Mouse (Mus musculus): ENCODE measurements around the gene Macrod1.

Macrod1 gene

GRCm38 (mm10) chr19:7111710-7112109 lies 55.1 kb downstream of the Macrod1 start:
- no peak for DNase-seq (ENCODE audit: low read depth, low spot score)

GRCm38 (mm10) chr19:7112628-7113027 lies 56.0 kb downstream of the Macrod1 start:
- DNase-seq (ENCODE audit: low read depth, low spot score) = no peak

DNA sequence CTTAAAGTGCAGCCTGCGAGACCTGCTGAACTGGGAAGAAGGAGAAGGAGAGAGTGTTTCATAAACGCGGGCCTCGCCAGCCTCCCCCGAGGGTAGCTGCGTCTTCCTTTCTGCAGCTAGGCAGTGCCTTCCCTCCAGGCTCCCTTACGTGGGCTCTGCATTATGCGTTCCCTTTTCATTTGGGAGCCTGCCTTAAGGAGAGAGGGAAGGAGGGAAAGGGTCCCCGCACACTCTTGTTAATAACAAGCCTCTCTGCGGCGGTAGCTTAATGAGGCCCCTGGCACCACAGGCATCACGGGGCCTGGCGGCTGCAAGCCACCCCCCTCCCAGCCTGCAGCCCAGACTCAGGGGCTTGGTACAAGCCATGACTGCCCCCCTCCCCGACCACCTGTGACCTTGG lies 57.0 kb downstream of the Macrod1 start:
- DNase-seq (ENCODE audit: low read depth, low spot score) = peak; percentile 63

- DNase-seq (ENCODE audit: low read depth, low spot score) = no peak
These were observed 59.6 kb downstream of the Macrod1 start for GRCm38 (mm10) chr19:7116038-7116731.

DNA sequence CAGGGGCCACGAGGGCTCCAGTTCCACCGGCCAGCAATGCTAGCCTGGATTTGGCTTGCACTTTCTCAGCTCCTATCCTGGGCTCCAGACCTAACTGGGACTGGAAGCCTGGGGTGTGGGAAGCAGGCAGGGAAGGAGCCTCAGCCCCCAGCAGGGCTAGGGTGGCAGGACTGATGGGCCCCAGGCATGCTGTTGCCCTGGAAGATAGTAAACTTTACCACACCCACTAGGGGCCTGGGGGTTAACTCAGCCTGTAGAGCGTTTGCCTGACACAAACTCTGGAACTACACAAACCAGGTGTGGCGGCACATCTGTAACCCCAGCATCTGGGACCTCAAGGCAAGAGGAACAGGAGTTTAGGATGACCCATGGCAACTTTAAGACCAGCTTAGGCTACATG lies 60.5 kb downstream of the Macrod1 start:
- no peak for DNase-seq (ENCODE audit: low read depth, low spot score)

- DNase-seq (ENCODE audit: low read depth, low spot score) = no peak
These were observed 61.2 kb downstream of the Macrod1 start for GRCm38 (mm10) chr19:7117653-7118307.

GRCm38 (mm10) chr19:7121252-7121651 lies 64.6 kb downstream of the Macrod1 start:
- peak; percentile 74 for DNase-seq (ENCODE audit: low read depth, low spot score)

DNA sequence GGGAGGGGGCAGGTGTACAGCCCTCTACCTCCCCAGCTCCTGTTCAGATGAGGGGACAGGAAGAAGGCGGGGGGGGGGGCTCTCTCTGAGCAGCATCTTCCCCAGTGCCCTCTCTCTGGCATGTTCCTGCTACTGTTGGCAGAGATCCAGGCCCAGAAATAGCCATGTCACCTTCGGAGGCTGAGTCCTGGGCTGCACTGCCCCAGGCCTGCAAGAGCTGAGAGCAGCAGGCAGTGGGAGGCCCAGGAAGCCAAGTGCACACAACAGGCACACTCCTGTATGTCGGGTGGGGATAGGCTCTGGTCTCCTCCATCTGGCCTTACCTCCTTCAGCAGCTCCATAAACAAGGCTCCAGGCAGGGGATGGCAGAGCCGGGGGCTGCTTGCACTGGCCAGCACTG lies 65.7 kb downstream of the Macrod1 start:
- DNase-seq (ENCODE audit: low read depth, low spot score) = peak; percentile 63

GRCm38 (mm10) chr19:7122698-7123306 lies 66.2 kb downstream of the Macrod1 start:
- no peak for DNase-seq (ENCODE audit: low read depth, low spot score)

GRCm38 (mm10) chr19:7125526-7126156 lies 69.0 kb downstream of the Macrod1 start:
- no peak for DNase-seq (ENCODE audit: low read depth, low spot score)

DNA sequence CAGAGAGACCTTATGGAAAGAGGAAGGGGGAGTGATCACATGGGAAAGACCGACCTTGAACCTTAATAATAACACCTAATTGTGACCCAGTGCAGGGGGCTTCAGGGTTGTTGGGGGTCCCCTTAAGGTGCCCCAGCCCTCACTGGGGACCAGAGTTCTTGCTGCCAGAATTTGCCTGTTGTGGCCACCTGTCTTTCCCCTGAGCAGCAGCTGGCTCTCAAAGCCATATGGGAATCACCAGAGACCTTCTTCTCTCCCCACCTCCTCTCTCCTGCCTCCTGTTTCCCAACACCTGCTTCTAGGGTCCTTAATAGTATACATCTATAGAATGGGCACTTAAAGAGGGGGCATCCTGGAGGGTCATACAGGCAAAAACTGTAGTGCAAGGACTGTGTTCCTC lies 69.6 kb downstream of the Macrod1 start:
- no peak for DNase-seq (ENCODE audit: low read depth, low spot score)

DNA sequence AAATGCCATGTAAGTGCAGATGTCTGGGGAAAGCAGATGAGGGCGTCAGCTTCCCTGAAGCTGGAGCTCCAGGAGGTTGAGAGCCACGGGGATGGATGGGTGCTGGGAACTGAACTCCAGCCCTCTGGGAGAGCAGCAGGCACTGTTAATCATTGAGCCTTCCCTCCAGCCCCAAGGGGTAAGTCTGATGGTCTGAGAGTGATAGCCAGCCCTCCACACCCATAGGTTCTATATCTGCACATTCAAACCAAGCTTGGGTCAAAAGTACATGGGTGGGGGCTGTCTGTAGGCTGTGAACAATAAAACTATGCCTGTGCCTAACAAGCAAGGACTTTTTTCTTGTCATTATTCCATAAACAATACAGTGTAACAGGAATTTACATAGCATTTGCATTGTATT lies 70.3 kb downstream of the Macrod1 start:
- no peak for DNase-seq (ENCODE audit: low read depth, low spot score)

DNA sequence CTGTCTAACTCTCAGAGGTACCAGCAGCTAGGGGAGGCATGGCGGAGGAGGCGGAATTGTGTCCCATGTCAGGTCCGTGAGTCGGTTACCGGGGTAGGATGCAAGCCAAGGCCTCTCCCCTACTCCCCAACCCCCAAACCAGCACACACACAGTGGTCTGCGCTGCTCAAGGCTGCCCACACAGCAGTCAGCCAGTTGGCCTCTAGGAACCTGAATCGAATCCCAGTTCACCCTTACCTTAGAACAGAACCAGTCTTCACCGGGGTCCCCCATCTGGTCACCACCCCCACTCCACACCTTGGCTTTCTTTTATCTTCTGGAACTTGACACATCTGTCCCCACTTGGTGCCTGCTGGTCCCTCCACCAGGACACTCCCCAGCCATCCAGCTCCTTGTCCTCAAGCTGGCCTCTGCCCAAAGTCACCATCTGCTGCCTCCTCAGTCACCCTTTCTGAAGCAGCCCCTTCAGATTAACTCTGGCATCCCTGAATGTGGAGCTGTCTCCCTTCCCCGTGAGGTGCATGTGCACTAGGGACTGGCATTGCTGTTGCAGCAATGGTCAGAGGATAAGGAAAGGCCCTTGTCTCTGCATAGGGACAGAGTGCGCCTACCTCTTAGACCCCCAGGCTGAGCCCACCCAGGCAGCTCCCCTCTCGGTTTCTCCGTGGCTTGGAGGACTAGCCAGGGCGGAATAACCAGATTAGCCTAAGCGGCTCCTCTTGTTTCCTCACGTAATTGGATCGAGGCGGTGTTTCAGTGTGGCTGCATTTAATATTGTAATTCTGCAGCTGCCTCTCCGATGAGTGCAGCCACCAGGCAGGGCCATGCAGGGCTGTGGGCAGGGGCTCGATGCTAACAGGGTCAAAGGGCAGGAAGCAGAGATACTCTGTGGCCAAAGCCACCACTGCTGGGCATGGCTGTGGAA lies 72.2 kb downstream of the Macrod1 start:
- DNase-seq (ENCODE audit: low read depth, low spot score) = peak; percentile 82

GRCm38 (mm10) chr19:7130317-7130716 lies 73.7 kb downstream of the Macrod1 start:
- DNase-seq (ENCODE audit: low read depth, low spot score) = no peak

DNA sequence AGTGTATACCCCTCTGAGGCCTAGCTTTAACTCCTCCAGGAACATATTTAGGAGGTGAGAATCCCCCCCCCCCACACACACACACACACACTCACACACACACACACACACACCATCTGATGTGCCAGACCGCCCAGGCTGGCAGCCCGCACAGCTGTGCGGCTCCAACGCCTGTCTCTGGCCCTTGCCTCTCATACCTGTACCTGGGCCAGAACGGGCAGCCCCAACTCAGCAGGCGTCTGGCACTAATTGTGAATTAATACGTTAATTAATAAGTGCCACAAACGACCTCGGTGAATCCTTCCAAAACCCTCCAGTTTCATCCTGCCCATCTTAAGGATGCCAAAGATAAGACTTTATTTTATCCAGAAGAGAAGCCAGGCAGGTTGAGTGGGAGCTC lies 76.8 kb downstream of the Macrod1 start:
- DNase-seq (ENCODE audit: low read depth, low spot score) = no peak

GRCm38 (mm10) chr19:7134631-7135091 lies 78.1 kb downstream of the Macrod1 start:
- DNase-seq (ENCODE audit: low read depth, low spot score) = peak; percentile 76

DNA sequence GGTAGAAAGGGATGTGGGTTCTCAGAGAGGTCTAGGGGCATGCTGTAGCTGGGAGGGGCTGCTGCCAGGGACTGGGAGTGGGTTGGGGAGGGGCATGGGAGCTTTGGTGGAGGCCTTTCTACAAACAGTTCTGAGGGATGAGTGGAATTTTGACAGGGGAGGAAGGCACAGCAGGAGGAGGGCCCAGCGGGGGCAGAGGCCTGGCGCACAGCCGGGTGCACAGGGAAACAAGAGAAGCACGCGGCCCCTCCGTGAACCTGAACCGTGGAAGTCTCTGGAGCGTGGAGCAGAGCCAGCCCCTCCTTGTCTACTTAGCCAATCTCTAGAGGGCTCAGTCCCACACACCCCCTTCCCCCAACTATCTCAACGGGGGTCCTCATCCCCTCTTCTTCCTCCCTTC lies 78.9 kb downstream of the Macrod1 start:
- DNase-seq (ENCODE audit: low read depth, low spot score) = no peak

DNA sequence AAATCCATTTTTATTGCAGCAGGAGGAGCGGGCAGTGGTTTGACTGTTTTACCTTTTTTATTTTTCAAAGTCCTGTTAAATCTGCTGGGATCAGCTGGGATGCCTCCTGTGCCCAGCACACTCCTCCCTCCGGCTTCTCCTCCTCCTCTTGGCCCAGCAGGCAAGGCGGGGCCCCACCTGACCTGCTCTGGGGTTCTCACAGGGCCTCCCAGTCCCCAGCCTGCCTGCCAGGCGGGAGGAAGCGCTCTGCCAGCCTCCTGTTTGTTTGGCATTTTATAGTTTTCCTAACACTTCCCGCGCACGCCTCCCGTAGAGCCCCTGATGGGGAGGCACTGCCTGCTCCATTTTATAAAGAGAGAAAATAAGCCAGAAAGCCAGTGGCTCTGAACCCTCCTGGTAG lies 79.4 kb downstream of the Macrod1 start:
- peak; percentile 86 for DNase-seq (ENCODE audit: low read depth, low spot score)

GRCm38 (mm10) chr19:7136714-7137498 lies 80.3 kb downstream of the Macrod1 start:
- DNase-seq (ENCODE audit: low read depth, low spot score) = no peak

GRCm38 (mm10) chr19:7138327-7138726 lies 81.7 kb downstream of the Macrod1 start:
- no peak for DNase-seq (ENCODE audit: low read depth, low spot score)

DNA sequence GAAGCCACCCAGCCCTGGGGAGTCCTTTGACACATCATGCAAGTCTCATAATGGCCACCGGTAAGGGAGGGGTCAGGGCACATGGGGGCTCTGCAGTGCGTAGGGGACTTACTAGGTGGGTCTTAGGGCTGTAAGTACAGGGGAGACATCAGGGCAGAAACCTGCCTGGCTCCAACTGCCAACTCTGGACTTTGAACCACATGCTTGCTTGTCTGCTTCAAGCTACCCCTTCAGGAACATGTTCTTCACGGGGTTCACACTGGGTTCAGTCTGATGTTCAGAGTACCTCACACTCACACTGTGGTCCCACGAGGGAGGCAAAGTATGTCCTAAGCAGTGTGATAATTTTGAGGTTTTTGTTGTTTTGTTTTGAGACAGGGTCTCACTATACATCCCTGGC lies 82.7 kb downstream of the Macrod1 start:
- no peak for DNase-seq (ENCODE audit: low read depth, low spot score)
